Mouse (Mus musculus) CD4-positive, CD25-positive, alpha-beta regulatory T cell, adult 9 weeks (primary cell): ENCODE results near the gene Daglb. TPM values are rescaled to one million over a fixed set of nuclear protein-coding genes. Genes with fewer than 3 reads are reported as not detected.

Source experiments
- polyA plus RNA-seq: library from polyadenylated mRNA; unstranded; fragments of 100-300 nt; shearing (Covaris generic); gene quantifications from one replicate; pipeline ENCODE4 v1.2.1, GENCODE M21; 2017

The Daglb gene
- 14.8 TPM for polyA plus RNA-seq

GRCm38 (mm10) chr5:143464100-143464756 lies at the start of gene Daglb:
Daglb (plus strand) TSS chr5:143464584.

GRCm38 (mm10) chr5:143527486-143528307 lies 63.3 kb downstream of the Daglb start, which contains the start of gene Rac1:
Rac1 (minus strand) TSS chr5:143528036.

Other genes with a start within 250 kb of the Daglb start
- gene Spdye4a, start 237.7 kb upstream of the Daglb start, polyA plus RNA-seq: not detected
- 7.7 TPM for gene Zfp12, start 229.4 kb upstream of the Daglb start, polyA plus RNA-seq
- gene Zfp316, start 194.6 kb upstream of the Daglb start, polyA plus RNA-seq: 0.11 TPM
- not detected for gene Zfp853, start 171.0 kb upstream of the Daglb start, polyA plus RNA-seq
- 4.3 TPM for gene E130309D02Rik, start 149.2 kb upstream of the Daglb start, polyA plus RNA-seq
- gene Zdhhc4, start 135.3 kb upstream of the Daglb start, polyA plus RNA-seq: 118 TPM
- not detected for gene Grid2ip, start 107.2 kb upstream of the Daglb start, polyA plus RNA-seq
- gene Kdelr2, start 60.7 kb upstream of the Daglb start, polyA plus RNA-seq: 26.5 TPM
- gene Rac1, start 63.5 kb downstream of the Daglb start, polyA plus RNA-seq: 20.4 TPM
- 67.1 TPM for gene Cyth3, start 157.9 kb downstream of the Daglb start, polyA plus RNA-seq